Mouse (Mus musculus): ENCODE measurements around the gene Tm9sf1. TPM values are rescaled to one million over a fixed set of nuclear protein-coding genes. Genes with fewer than 3 reads are reported as not detected.

The Tm9sf1 gene
- polyA plus RNA-seq, 1 experiment from 2014 or later, result 61.2 TPM

Other genes starting within 250 kb of the Tm9sf1 start
- gene Dhrs4, start 165.0 kb downstream of the Tm9sf1 start, polyA plus RNA-seq (2015; fragmentation: Nextera tagmentation; extraction: Ambion mirVana), result 26.1 and 31.9 TPM in 2 replicates
- 19.6 and 21.7 TPM in 2 replicates for gene Carmil3, start 153.2 kb downstream of the Tm9sf1 start, polyA plus RNA-seq (2015; fragmentation: Nextera tagmentation; extraction: Ambion mirVana)
- 5.7 and 10.1 TPM in 2 replicates for gene Cpne6, start 133.4 kb downstream of the Tm9sf1 start, polyA plus RNA-seq (2015; fragmentation: Nextera tagmentation; extraction: Ambion mirVana)
- gene Nrl, start 118.8 kb downstream of the Tm9sf1 start, polyA plus RNA-seq (2015; fragmentation: Nextera tagmentation; extraction: Ambion mirVana), result 0.07 TPM in 1 of 2 replicates, not detected in the other
- gene Pck2, start 103.5 kb downstream of the Tm9sf1 start, polyA plus RNA-seq (2015; fragmentation: Nextera tagmentation; extraction: Ambion mirVana), result 18.7 and 20.3 TPM in 2 replicates
- gene Dcaf11, start 83.8 kb downstream of the Tm9sf1 start, polyA plus RNA-seq (2015; fragmentation: Nextera tagmentation; extraction: Ambion mirVana), result 109 and 126 TPM in 2 replicates
- 0.59 TPM in 1 of 2 replicates, not detected in the other for gene A730061H03Rik, start 83.4 kb downstream of the Tm9sf1 start, polyA plus RNA-seq (2015; fragmentation: Nextera tagmentation; extraction: Ambion mirVana)
- gene Fitm1, start 68.2 kb downstream of the Tm9sf1 start, polyA plus RNA-seq (2015; fragmentation: Nextera tagmentation; extraction: Ambion mirVana), result 1.0 and 3.2 TPM in 2 replicates
- 167 and 179 TPM in 2 replicates for gene Psme1, start 65.7 kb downstream of the Tm9sf1 start, polyA plus RNA-seq (2015; fragmentation: Nextera tagmentation; extraction: Ambion mirVana)
- 20.4 and 24.5 TPM in 2 replicates for gene Emc9, start 58.5 kb downstream of the Tm9sf1 start, polyA plus RNA-seq (2015; fragmentation: Nextera tagmentation; extraction: Ambion mirVana)
- gene Psme2, start 52.7 kb downstream of the Tm9sf1 start, polyA plus RNA-seq (2015; fragmentation: Nextera tagmentation; extraction: Ambion mirVana), result 178 and 199 TPM in 2 replicates
- gene Rnf31, start 52.1 kb downstream of the Tm9sf1 start, polyA plus RNA-seq (2015; fragmentation: Nextera tagmentation; extraction: Ambion mirVana), result 21.7 and 27.5 TPM in 2 replicates
- 9.8 and 10.4 TPM in 2 replicates for gene Irf9, start 40.2 kb downstream of the Tm9sf1 start, polyA plus RNA-seq (2015; fragmentation: Nextera tagmentation; extraction: Ambion mirVana)
- gene Rec8, start 25.8 kb downstream of the Tm9sf1 start, polyA plus RNA-seq (2015; fragmentation: Nextera tagmentation; extraction: Ambion mirVana), result 17.4 and 17.6 TPM in 2 replicates
- 81.6 and 84.5 TPM in 2 replicates for gene Ipo4, start 7.8 kb downstream of the Tm9sf1 start, polyA plus RNA-seq (2015; fragmentation: Nextera tagmentation; extraction: Ambion mirVana)
- 1.9 and 3.0 TPM in 2 replicates for gene Gm49378, start 5.9 kb downstream of the Tm9sf1 start, polyA plus RNA-seq (2015; fragmentation: Nextera tagmentation; extraction: Ambion mirVana)
- gene Tssk4, start 6.4 kb upstream of the Tm9sf1 start, polyA plus RNA-seq (2015; fragmentation: Nextera tagmentation; extraction: Ambion mirVana), result 0.30 and 0.31 TPM in 2 replicates
- gene Mdp1, start 16.7 kb upstream of the Tm9sf1 start, polyA plus RNA-seq (2015; fragmentation: Nextera tagmentation; extraction: Ambion mirVana), result 68.6 and 70.4 TPM in 2 replicates
- 51.1 and 55.0 TPM in 2 replicates for gene Gmpr2, start 28.1 kb upstream of the Tm9sf1 start, polyA plus RNA-seq (2015; fragmentation: Nextera tagmentation; extraction: Ambion mirVana)
- gene Nedd8, start 28.3 kb upstream of the Tm9sf1 start, polyA plus RNA-seq (2015; fragmentation: Nextera tagmentation; extraction: Ambion mirVana), result 551 and 603 TPM in 2 replicates
- 26.3 and 26.9 TPM in 2 replicates for gene Tinf2, start 38.0 kb upstream of the Tm9sf1 start, polyA plus RNA-seq (2015; fragmentation: Nextera tagmentation; extraction: Ambion mirVana)
- gene Tgm1, start 70.1 kb upstream of the Tm9sf1 start, polyA plus RNA-seq (2015; fragmentation: Nextera tagmentation; extraction: Ambion mirVana), result 0.17 and 0.66 TPM in 2 replicates
- 50.6 and 53.2 TPM in 2 replicates for gene Rabggta, start 78.5 kb upstream of the Tm9sf1 start, polyA plus RNA-seq (2015; fragmentation: Nextera tagmentation; extraction: Ambion mirVana)
- 90.0 and 95.0 TPM in 2 replicates for gene Dhrs1, start 101.9 kb upstream of the Tm9sf1 start, polyA plus RNA-seq (2015; fragmentation: Nextera tagmentation; extraction: Ambion mirVana)
- gene Nop9, start 101.9 kb upstream of the Tm9sf1 start, polyA plus RNA-seq (2015; fragmentation: Nextera tagmentation; extraction: Ambion mirVana), result 29.3 and 32.7 TPM in 2 replicates
- gene Cideb, start 114.7 kb upstream of the Tm9sf1 start, polyA plus RNA-seq (2015; fragmentation: Nextera tagmentation; extraction: Ambion mirVana), result 0.24 TPM in 1 of 2 replicates, not detected in the other
- 0.29 and 0.33 TPM in 2 replicates for gene Ltb4r2, start 117.6 kb upstream of the Tm9sf1 start, polyA plus RNA-seq (2015; fragmentation: Nextera tagmentation; extraction: Ambion mirVana)
- 0.21 and 0.28 TPM in 2 replicates for gene Ltb4r1, start 122.2 kb upstream of the Tm9sf1 start, polyA plus RNA-seq (2015; fragmentation: Nextera tagmentation; extraction: Ambion mirVana)
- 4.4 and 5.7 TPM in 2 replicates for gene Adcy4, start 140.3 kb upstream of the Tm9sf1 start, polyA plus RNA-seq (2015; fragmentation: Nextera tagmentation; extraction: Ambion mirVana)
- 4.3 and 4.7 TPM in 2 replicates for gene Ripk3, start 145.1 kb upstream of the Tm9sf1 start, polyA plus RNA-seq (2015; fragmentation: Nextera tagmentation; extraction: Ambion mirVana)
- gene Nfatc4, start 179.3 kb upstream of the Tm9sf1 start, polyA plus RNA-seq (2015; fragmentation: Nextera tagmentation; extraction: Ambion mirVana), result 12.2 and 14.2 TPM in 2 replicates
- 11.8 and 12.7 TPM in 2 replicates for gene Nynrin, start 210.2 kb upstream of the Tm9sf1 start, polyA plus RNA-seq (2015; fragmentation: Nextera tagmentation; extraction: Ambion mirVana)
- 0.19 and 0.25 TPM in 2 replicates for gene Cbln3, start 240.6 kb upstream of the Tm9sf1 start, polyA plus RNA-seq (2015; fragmentation: Nextera tagmentation; extraction: Ambion mirVana)
- 10.5 and 11.1 TPM in 2 replicates for gene Khnyn, start 241.1 kb upstream of the Tm9sf1 start, polyA plus RNA-seq (2015; fragmentation: Nextera tagmentation; extraction: Ambion mirVana)